In the genomic region with DNA sequence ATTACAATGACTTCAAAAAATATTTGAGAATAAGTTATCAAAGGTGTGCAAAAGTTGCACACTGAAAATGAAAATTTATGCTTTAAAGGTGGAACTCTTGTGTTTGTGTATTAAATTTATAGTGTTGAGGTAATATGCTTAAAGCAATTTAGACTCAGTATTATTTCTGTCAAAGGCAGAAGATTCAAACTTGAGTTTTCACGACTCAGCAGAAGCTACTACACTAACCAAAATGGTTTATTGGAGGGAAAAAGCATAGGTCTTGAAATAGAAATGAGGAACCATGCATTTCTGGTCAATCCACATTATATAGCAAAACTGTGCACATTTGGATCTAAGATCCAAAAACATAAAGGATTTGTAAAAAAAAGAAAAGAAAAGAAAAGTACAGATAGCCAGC, we compare ENCODE assay signal across 27 mouse cellular contexts.
"Had no signal": no experiment of that assay in that cellular context is flagged by ENCODE, and none has a peak within 500 bp of the region (broad histone marks: within the 10 kb centered on the region; RNA-seq: fewer than 3 reads in every experiment).

No protein-coding gene starts in this region.

- H3K36me3 ChIP-seq: hindbrain, embryonic 13.5 days had no signal

- ATAC-seq: hindbrain, postnatal 0 days; intestine, embryonic 16.5 days; liver, embryonic 12.5 days had no signal

- DNase-seq: gastrocnemius, adult 2 months; gastrocnemius, postnatal 10 days; gastrocnemius, postnatal 25 days; heart, adult 11 months; heart, adult 2 months; heart, postnatal 14 days; heart, postnatal 36 days; kidney, adult 11 months; kidney, adult 2 months; kidney, adult 9 months; kidney, postnatal 14 days; kidney, postnatal 36 days; layer of hippocampus, adult 9-11 months; layer of hippocampus, postnatal 36 days; left cerebral cortex, postnatal 4 days had no signal

- H3K9me3 ChIP-seq: heart, embryonic 13.5 days; heart, embryonic 15.5 days; hindbrain, embryonic 13.5 days; hindbrain, embryonic 15.5 days; kidney, embryonic 15.5 days; limb, embryonic 13.5 days; limb, embryonic 15.5 days; liver, embryonic 12.5 days had no signal

- H3K4me1 ChIP-seq: hindbrain, embryonic 13.5 days; hindbrain, embryonic 15.5 days; kidney, embryonic 15.5 days; liver, embryonic 12.5 days had no signal

- H3K27me3 ChIP-seq: heart, embryonic 13.5 days; heart, embryonic 15.5 days; hindbrain, embryonic 13.5 days; hindbrain, embryonic 15.5 days; kidney, embryonic 15.5 days; limb, embryonic 13.5 days; limb, embryonic 15.5 days; liver, embryonic 12.5 days had no signal

- H3K4me2 ChIP-seq: heart, embryonic 11.5 days; heart, embryonic 13.5 days; heart, embryonic 15.5 days; hindbrain, embryonic 13.5 days; hindbrain, embryonic 15.5 days; kidney, embryonic 15.5 days; limb, embryonic 13.5 days; limb, embryonic 15.5 days; liver, embryonic 12.5 days had no signal

- H3K9ac ChIP-seq: heart, embryonic 13.5 days; heart, embryonic 15.5 days; hindbrain, embryonic 13.5 days; hindbrain, embryonic 15.5 days; kidney, embryonic 15.5 days; limb, embryonic 13.5 days; limb, embryonic 15.5 days; liver, embryonic 12.5 days had no signal

- H3K4me3 ChIP-seq: gastrocnemius, adult 2 months; heart, adult 2 months; heart, embryonic 13.5 days; heart, embryonic 15.5 days; hindbrain, embryonic 13.5 days; hindbrain, embryonic 15.5 days; kidney, embryonic 15.5 days; limb, embryonic 13.5 days; limb, embryonic 15.5 days; liver, embryonic 12.5 days had no signal

- H3K27ac ChIP-seq: gastrocnemius, adult 2 months; heart, adult 2 months; hindbrain, embryonic 13.5 days; hindbrain, embryonic 15.5 days; hindbrain, postnatal 0 days; kidney, embryonic 15.5 days; kidney, postnatal 0 days; liver, embryonic 12.5 days had no signal
